Mouse (Mus musculus) naive thymus-derived CD4-positive, alpha-beta T cell, adult 2 months (primary cell): ENCODE results near the gene Igsf11.
"Not testable (repeated sequence)": the region's sequence is repeated elsewhere in the genome, so short reads cannot be mapped to it uniquely, and the experiment has no call there.

Experiments
- DNase-seq: peaks from one replicate; pipeline ENCODE4 v3.0.0-alpha.2; 2011; ENCODE audit warnings: low read depth

Igsf11 gene

GRCm38 (mm10) chr16:38983850-38984249 is 91.4 kb downstream of the Igsf11 start:
- not testable (repeated sequence) for DNase-seq

DNA sequence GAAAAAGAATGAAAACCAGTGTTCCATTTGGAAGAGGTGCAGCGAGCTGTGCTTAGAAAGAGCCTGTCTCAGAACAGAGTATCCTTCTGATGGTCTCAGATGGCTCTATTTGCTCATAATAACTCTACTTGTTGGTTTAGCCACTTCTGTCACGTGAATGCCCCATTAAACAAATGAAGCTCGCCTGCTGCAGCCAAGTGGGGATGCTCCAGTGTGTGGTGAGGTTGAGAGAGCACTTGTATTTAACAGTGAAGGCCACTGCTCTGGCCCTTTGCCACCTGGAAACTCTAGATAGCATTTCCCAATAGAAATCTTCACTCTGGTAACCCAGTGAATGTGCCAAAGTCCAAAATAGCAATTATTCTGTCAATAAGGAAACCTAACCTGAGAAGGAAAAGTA is 92.9 kb downstream of the Igsf11 start:
- no peak for DNase-seq

DNA sequence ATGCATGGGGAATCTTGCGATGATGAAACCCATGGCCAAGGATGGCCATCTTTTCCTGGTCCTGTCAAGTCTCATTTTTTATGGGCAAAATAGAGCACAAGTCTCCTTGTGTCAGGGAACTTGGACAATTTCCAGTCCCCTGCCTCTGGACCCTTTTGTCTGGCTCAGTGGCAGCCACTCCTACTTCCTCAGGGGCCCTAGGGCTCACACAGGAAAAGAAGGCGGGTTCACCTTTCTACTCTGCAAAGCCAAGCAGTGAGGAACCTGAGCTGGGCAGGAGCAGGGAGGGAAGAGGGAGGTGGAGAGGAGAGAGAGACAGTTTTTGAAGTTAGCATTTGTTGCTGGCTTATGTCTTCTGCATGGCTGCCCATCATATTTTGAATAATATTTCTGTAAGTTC is 93.9 kb downstream of the Igsf11 start:
- DNase-seq, result no peak

DNA sequence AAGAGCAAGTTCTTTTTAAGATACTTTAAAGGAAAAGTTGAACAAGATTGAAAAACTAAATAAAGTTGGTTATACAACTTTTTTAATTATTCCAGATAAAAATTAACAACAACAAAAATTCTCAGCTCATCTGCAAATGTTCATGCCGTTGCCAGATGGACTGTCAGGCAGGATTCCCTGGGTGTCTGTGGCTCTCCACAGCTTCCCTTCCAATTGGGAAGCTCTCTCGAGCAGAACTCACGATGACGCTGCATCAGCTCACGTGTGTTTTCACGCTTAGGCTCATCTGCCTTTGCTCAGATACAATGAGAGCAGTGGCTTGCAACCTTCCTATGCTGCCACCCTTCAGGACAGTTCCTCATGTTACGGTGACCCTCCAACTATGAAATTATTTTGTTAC is 101.2 kb downstream of the Igsf11 start:
- DNase-seq, result no peak

- no peak for DNase-seq
Observed at GRCm38 (mm10) chr16:38998496-38999258, 106.2 kb downstream of the Igsf11 start.

DNA sequence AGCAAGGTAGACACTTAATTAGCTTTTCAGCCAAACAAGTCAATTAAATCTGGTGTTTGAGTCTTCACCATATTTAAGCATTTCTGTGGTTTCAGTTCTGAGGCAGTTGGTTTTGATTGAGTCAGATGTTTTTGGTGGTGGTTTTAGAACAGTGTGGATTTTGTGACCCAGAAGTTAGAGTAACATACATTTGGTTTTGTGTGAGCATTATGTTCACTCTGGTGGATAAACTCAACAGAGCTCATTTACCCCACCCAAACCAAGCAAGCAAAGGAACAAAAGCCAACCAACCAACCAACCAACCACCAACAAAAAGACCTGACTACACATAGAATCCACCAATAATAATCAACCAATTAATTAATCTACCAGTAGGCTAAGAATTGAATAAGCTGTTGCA is 106.8 kb downstream of the Igsf11 start:
- no peak for DNase-seq

GRCm38 (mm10) chr16:39006978-39007377 is 114.5 kb downstream of the Igsf11 start:
- no peak for DNase-seq

- DNase-seq, result no peak
Observed at GRCm38 (mm10) chr16:39019449-39019848, 127.0 kb downstream of the Igsf11 start.

GRCm38 (mm10) chr16:39025989-39026736 is 133.7 kb downstream of the Igsf11 start:
- no peak for DNase-seq

DNA sequence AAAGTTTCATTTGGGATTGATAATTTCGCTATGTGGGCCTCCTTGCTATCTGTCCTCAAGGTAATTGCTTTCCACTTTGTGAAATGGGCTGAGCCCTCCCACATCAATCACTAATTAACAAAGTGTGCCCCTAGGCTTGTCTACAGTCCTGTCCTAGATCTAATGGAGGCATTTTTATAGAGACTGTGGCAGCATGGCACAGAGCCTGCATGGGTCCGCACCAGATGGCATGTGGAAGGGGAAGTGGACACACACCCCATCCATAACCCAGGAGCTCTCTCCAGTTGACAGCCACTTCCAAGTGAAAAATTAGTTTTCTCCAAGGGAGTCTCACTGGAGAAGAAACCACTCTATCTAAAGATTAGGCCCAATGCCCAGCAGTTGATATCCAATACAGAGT is 138.9 kb downstream of the Igsf11 start:
- DNase-seq, result no peak

DNA sequence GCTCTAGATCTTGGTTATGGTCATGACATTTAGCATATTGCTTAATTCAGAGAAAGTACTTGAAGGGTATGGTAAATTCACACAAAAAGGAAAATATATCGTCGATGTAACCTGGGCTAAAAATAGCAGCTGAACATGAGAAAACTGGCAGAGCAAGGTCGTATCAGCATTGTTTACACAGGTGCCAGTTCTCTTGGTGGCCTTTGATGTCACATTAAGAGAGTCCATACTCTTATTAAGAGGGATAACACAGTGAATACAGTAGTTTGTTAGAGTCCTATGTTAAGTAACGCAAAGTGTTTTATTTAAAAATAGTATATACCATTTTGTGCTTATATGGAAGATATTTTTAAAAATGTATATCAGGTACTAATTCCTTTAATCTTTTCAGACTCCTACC is 144.8 kb downstream of the Igsf11 start:
- DNase-seq, result no peak

DNA sequence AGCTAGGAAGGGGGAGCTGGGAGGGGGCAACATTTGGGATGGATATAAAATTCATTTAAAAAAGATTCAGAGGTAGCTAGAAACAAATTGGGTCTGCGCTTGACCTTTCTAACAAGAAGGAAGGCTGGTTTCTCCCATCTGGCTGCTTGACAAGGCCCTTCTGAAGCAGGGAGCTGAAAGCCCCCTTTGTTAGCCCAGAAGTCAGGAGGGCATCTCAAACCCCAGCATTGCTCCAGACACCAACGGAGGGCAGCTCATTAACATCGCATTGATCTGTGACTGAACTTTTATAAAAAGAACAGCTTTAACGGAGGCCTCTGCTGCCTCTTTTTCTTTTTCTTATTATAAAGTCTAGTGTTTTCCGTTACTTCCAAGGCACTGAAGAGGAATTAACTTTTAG is 151.9 kb downstream of the Igsf11 start:
- no peak for DNase-seq

DNA sequence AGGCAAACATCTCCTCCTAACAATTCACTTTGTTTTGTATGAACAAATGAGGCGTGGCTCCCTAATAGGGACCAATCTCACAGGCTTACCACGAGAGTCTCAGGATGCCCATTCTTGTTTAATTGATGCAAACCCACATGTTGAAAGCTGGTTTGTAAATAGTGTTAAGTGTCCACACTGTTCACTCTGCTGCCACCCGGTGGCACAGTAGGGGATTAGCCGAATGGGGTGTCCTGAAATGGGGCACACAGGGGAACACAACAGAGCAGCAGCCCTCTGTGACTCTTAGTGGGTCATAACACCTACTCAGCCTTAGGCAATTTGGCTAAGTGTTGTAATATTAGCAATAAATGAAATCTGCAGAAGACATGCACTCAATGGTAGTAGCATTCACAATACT is 156.4 kb downstream of the Igsf11 start:
- DNase-seq, result peak; percentile 1

GRCm38 (mm10) chr16:39052971-39053370 is 160.5 kb downstream of the Igsf11 start:
- peak; percentile 5 for DNase-seq

GRCm38 (mm10) chr16:39053779-39054178 is 161.3 kb downstream of the Igsf11 start:
- no peak for DNase-seq

GRCm38 (mm10) chr16:39056061-39056460 is 163.6 kb downstream of the Igsf11 start:
- no peak for DNase-seq

DNA sequence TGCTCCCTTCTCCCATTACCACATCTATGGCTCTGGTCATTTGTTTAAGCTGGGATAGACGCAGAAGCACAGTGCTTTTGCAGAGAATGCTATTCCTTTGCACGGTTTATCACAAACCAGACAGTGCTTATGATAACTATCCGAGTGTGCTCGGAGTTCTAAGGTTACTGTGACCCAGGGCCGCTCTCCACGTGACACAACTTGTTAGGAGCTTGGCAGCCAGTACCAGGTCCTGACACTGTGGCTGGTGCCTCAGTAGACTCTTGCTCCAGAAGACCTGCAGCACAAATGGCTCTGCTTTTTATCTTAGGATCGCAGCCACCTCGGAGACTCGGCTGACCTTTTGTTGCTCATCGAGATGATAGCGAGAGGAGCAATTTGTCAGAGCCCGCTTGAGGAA is 164.5 kb downstream of the Igsf11 start:
- DNase-seq, result no peak

GRCm38 (mm10) chr16:39058869-39059268 is 166.4 kb downstream of the Igsf11 start:
- DNase-seq, result no peak

GRCm38 (mm10) chr16:39062596-39062995 is 170.1 kb downstream of the Igsf11 start:
- peak; percentile 11 for DNase-seq

- DNase-seq, result no peak
Observed at GRCm38 (mm10) chr16:39065576-39065975, 173.1 kb downstream of the Igsf11 start.

DNA sequence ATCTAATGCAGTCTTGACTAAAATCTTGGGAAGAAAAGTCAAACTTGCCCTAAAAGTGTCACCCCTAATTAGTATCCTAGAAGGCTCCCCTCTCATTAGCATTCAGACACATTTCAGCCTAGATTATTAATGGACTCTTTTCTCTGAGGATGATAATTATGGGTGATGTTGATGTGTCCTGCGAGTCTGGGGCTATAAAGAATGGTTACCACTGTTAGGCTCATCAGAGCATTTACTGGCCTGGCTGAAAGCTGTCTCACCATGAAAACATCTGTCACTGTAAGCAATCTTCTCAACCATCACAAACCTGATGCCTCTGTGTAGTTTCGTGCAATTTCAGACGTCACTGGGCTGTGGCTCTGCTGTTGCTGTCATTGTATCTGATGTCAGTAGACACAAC is 179.0 kb downstream of the Igsf11 start:
- no peak for DNase-seq
